Mouse (Mus musculus) forebrain, embryonic 12.5 days (tissue): ENCODE results near the gene Slc6a13. TPM values are rescaled to one million over a fixed set of nuclear protein-coding genes. Genes with fewer than 3 reads are reported as not detected.

Experiments used
- ATAC-seq: fragments of 200-750 bp; cut with Nextera tagmentation; 2 replicates; pipeline ENCODE4 v1.8.0; 2017; ENCODE audit warnings: moderate TSS enrichment; ENCODE audit not compliant: low FRiP score
- H3K27ac ChIP-seq: fragments of 300-500 bp; sonication (generic); 2 replicates; pipeline ENCODE4 v1.5.1; 2016; ENCODE audit warnings: mild to moderate bottlenecking
- H3K27me3 ChIP-seq: fragments of 300-500 bp; sonication (generic); 2 replicates; pipeline ENCODE4 v1.6.1; 2016; ENCODE audit warnings: mild to moderate bottlenecking
- H3K36me3 ChIP-seq: fragments of 300-500 bp; sonication (generic); replicated peaks from 2 replicates; pipeline ENCODE4 v1.6.1; 2016; ENCODE audit warnings: mild to moderate bottlenecking
- H3K4me1 ChIP-seq: fragments of 300-500 bp; sonication (generic); 2 replicates; pipeline ENCODE4 v1.6.1; 2016
- H3K4me2 ChIP-seq: fragments of 300-500 bp; sonication (generic); 2 replicates; pipeline ENCODE4 v1.6.1; 2016; ENCODE audit warnings: mild to moderate bottlenecking, moderate library complexity
- H3K4me3 ChIP-seq: fragments of 300-500 bp; sonication (generic); replicated peaks from 2 replicates; pipeline ENCODE4 v1.5.1; 2016; ENCODE audit warnings: mild to moderate bottlenecking
- H3K9ac ChIP-seq: fragments of 300-500 bp; sonication (generic); 2 replicates; pipeline ENCODE4 v1.6.1; 2016; ENCODE audit warnings: mild to moderate bottlenecking
- H3K9me3 ChIP-seq: fragments of 300-500 bp; sonication (generic); 2 replicates; pipeline ENCODE4 v1.6.1; 2016
- WGBS: fragments of 180-500 bp; shearing (Covaris S2); methylation state at CpG from one replicate; pipeline ENCODE4 v1.1.7; 2016; 5-methylcytosine and 5-hydroxymethylcytosine counted together
- polyA plus RNA-seq: library from polyadenylated mRNA; unstranded; fragments of >200 nt; fragmentation: Nextera tagmentation; extraction: Ambion mirVana; gene quantifications from 2 replicates; pipeline ENCODE4 v1.2.1, GENCODE M21; 2016

Gene Slc6a13
- polyA plus RNA-seq, 1 experiment from 2014 or later, result 1.6 TPM

GRCm38 (mm10) chr6:121300504-121300903 is 477 bp downstream of the Slc6a13 start:
- H3K4me2 ChIP-seq, result no peak overlapping the region
- H3K36me3 ChIP-seq, result no peaks in the 10 kb centered on the region
- ATAC-seq, result no peak
- peaks cover 4% of the 10 kb centered on the region; the same call in 1 of the 2 replicates for H3K27me3 ChIP-seq
- H3K4me3 ChIP-seq, result no peak overlapping the region
- no peak overlapping the region for H3K9ac ChIP-seq
- peaks cover 8% of the 10 kb centered on the region for H3K4me1 ChIP-seq
- WGBS, result 73% methylated on average over 9 of the region's 9 CpGs
- H3K9me3 ChIP-seq, result no peaks in the 10 kb centered on the region
- no peak overlapping the region for H3K27ac ChIP-seq

DNA sequence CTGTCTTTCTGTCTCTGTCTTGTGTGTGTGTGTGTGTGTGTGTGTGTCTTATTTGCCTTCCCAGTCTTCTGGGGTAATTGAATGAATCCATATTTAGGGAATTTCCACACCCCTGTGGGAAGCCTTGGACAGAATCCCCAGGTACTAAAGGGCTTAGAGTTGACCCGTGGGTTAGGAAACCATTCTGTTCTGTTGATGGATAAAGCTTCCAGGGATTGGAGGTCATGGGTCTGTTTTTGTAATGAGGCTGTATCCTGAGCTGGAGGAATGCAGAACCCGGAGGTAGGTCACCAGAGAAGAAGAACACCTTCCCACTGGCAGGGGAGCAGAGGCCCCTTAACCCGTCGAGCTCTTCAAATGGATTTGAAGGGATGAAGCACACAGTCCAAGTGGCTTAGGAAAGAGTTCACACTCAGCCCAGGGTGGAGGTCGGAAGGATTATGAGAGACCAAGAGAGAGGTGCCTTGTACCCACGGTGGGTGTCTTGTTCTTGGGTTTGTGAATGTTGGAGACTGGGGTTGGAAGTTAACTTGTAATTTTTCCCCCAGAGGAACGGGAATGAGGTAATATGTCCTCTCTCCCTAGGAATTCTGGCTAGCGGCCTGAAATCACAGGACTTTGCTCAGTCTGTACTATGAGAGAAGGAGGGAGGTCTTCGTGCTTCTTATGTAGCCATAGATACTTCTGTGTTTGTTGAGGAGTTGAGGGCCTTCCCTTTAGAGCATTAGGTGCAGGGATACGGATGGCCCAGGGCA is 3.6 kb downstream of the Slc6a13 start:
- Histone ChIP-seq H3K9ac (no peak overlapping the region), H3K9me3 (no peaks in the 10 kb centered on the region), H3K4me2 (no peak overlapping the region), H3K27me3 (peaks cover 4% of the 10 kb centered on the region; the same call in 1 of the 2 replicates), H3K27ac (no peak overlapping the region), H3K36me3 (no peaks in the 10 kb centered on the region), H3K4me1 (peaks cover 8% of the 10 kb centered on the region), H3K4me3 (no peak overlapping the region)
- ATAC-seq, result no peak
- WGBS, result 73% methylated on average over 10 of the region's 10 CpGs

DNA sequence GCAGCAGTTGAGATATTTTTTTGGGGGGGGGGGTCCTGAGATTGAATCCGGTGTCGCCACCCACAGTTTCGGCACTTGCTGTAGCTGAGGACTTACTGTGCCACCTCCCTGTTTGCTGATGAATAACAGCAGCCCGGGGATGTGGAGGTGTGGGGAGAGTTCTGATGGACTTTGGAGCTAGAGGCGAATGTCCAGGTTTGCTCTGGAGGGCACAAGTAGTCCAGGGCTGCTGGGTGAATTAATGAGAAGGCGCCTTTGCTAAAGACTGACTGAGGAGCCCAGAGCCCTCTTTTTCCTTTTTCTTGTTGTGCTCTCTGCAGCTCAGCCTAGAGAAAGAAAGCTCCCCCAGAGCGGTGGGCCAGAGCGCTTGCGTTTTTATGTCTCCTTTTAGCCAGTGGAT is 4.6 kb downstream of the Slc6a13 start:
- ATAC-seq, result no peak
- peaks cover 8% of the 10 kb centered on the region for H3K4me1 ChIP-seq
- no peak overlapping the region for H3K9ac ChIP-seq
- H3K4me2 ChIP-seq, result no peak overlapping the region
- 83% methylated on average over 9 of the region's 9 CpGs for WGBS
- H3K4me3 ChIP-seq, result no peak overlapping the region
- H3K27me3 ChIP-seq, result peaks cover 4% of the 10 kb centered on the region; the same call in 1 of the 2 replicates
- H3K36me3 ChIP-seq, result no peaks in the 10 kb centered on the region
- no peak overlapping the region for H3K27ac ChIP-seq
- H3K9me3 ChIP-seq, result no peaks in the 10 kb centered on the region

- Histone ChIP-seq H3K4me2 (no peak overlapping the region), H3K4me1 (no peaks in the 10 kb centered on the region), H3K27me3 (peaks cover 1% of the 10 kb centered on the region; the same call in 1 of the 2 replicates), H3K4me3 (no peak overlapping the region), H3K27ac (no peak overlapping the region), H3K9me3 (no peaks in the 10 kb centered on the region), H3K9ac (no peak overlapping the region), H3K36me3 (no peaks in the 10 kb centered on the region)
- ATAC-seq, result no peak
- WGBS, result 88% methylated on average over 3 of the region's 3 CpGs
Observed at GRCm38 (mm10) chr6:121305571-121305970, 5.5 kb downstream of the Slc6a13 start.

DNA sequence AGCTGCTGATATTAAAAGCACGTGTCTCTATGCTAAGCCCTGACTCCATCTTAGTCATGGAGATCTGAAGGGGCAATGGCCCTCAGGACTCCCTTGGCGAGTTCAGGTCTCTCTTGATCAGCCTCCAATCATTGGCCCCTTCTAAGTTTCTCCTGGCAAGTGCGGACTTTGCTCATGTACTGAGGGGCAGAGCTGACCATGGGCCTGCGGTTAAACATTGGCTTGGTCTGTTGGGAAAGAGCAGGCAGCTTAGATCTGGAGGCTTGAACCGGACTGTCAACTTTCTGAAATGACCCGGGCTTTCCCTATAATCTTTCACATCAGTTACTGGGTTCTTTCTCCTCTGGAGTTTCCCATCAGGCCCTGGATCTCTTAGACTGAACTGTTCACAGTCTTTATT is 11.0 kb downstream of the Slc6a13 start:
- Histone ChIP-seq H3K9ac (no peak overlapping the region), H3K4me1 (no peaks in the 10 kb centered on the region), H3K4me3 (no peak overlapping the region), H3K9me3 (no peaks in the 10 kb centered on the region), H3K4me2 (no peak overlapping the region), H3K27me3 (no peaks in the 10 kb centered on the region), H3K36me3 (no peaks in the 10 kb centered on the region), H3K27ac (no peak overlapping the region)
- ATAC-seq, result no peak
- WGBS, result 92% methylated on average over 6 of the region's 6 CpGs

DNA sequence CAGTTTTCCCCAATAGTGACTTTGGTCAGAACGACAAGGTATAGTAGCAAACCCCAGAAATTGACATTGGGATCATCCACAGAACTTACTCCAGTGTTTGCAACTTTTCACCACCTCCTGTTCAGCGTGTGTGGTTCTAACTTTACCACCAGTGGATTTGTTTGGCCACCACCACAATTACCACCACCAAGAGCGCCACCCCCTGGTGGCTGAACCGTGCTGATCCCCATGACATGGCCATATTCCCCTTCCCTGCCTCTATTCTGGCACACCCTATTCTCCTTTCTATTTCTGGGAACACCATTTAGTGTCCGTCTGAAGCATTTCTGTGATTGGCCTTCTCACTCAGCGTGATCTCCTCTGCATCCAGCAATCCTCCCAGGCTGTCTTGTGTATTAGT is 19.1 kb downstream of the Slc6a13 start:
- no peaks in the 10 kb centered on the region for H3K9me3 ChIP-seq
- no peak for ATAC-seq
- no peak overlapping the region for H3K4me3 ChIP-seq
- H3K4me2 ChIP-seq, result no peak overlapping the region
- H3K9ac ChIP-seq, result no peak overlapping the region
- no peak overlapping the region for H3K27ac ChIP-seq
- no peaks in the 10 kb centered on the region for H3K4me1 ChIP-seq
- H3K27me3 ChIP-seq, result no peaks in the 10 kb centered on the region
- 68% methylated on average over 6 of the region's 6 CpGs for WGBS
- H3K36me3 ChIP-seq, result no peaks in the 10 kb centered on the region

DNA sequence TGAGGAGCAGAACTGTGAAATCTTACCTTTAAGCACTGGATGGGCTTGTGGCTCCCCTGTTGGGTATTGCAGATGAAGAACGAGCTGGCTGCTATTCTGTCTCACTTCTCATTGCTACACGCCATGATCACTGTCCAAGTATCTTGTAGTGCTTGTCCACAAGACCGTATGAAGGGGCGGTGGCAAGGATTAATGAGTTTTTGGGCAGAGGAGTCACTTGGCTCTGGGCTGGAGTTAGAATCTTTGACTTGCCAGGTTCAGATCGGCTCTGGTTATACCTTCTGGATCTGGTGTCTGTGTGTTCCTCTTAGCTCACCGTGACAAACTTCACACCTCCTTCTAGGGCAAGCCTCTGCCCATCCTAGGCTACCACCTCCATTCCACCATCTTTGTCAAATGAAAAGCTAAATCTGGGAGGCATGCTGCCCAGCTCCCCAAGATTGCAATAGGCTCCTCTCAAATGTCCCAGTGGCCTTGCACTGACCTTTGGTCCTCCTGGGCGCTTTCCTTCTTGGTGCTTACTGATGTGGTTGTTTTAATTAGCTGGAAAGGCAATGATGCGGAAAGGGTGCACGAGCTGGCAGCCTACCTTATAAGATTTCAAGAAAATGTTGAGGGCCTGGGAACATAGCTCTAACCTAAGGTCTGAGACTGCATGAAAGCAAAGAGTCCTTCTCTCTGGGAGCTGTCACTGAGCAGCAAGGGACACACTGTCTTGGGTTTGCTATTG is 22.5 kb downstream of the Slc6a13 start:
- Histone ChIP-seq H3K36me3 (no peaks in the 10 kb centered on the region), H3K27me3 (no peaks in the 10 kb centered on the region), H3K27ac (no peak overlapping the region), H3K9me3 (no peaks in the 10 kb centered on the region), H3K4me1 (no peaks in the 10 kb centered on the region), H3K4me3 (no peak overlapping the region), H3K4me2 (no peak overlapping the region), H3K9ac (no peak overlapping the region)
- 85% methylated on average over 9 of the region's 9 CpGs for WGBS
- no peak for ATAC-seq

DNA sequence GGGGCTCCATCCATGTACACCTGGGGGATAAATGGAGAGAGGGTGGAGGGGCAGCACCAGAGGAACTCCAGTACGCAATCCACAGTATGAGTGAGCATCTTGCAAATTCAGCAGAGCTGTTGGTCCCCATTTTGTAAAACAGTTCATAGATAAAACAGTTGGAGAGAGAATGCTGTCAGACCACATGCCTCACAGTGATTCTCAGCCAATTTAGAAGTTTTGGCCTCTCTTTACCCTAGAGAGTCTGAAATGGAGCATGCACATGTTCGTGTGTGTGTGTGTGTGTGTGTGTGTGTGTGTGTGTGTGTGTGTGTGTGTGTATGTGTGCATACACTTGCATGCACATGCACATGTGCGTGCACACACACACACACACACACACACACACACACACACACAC is 25.3 kb downstream of the Slc6a13 start:
- no peak for ATAC-seq
- Histone ChIP-seq H3K9ac (no peak overlapping the region), H3K27ac (no peak overlapping the region), H3K4me1 (peaks cover 10% of the 10 kb centered on the region), H3K36me3 (no peaks in the 10 kb centered on the region), H3K4me3 (no peak overlapping the region), H3K27me3 (no peaks in the 10 kb centered on the region), H3K9me3 (no peaks in the 10 kb centered on the region), H3K4me2 (no peak overlapping the region)
- WGBS, result 92% methylated on average over 1 of the region's 3 CpGs

GRCm38 (mm10) chr6:121325740-121326139 is 25.7 kb downstream of the Slc6a13 start:
- ATAC-seq, result no peak
- Histone ChIP-seq H3K4me3 (no peak overlapping the region), H3K4me2 (no peak overlapping the region), H3K36me3 (no peaks in the 10 kb centered on the region), H3K4me1 (peaks cover 11% of the 10 kb centered on the region), H3K27ac (no peak overlapping the region), H3K9ac (no peak overlapping the region), H3K9me3 (no peaks in the 10 kb centered on the region), H3K27me3 (no peaks in the 10 kb centered on the region)
- 82% methylated on average over 9 of the region's 9 CpGs for WGBS

DNA sequence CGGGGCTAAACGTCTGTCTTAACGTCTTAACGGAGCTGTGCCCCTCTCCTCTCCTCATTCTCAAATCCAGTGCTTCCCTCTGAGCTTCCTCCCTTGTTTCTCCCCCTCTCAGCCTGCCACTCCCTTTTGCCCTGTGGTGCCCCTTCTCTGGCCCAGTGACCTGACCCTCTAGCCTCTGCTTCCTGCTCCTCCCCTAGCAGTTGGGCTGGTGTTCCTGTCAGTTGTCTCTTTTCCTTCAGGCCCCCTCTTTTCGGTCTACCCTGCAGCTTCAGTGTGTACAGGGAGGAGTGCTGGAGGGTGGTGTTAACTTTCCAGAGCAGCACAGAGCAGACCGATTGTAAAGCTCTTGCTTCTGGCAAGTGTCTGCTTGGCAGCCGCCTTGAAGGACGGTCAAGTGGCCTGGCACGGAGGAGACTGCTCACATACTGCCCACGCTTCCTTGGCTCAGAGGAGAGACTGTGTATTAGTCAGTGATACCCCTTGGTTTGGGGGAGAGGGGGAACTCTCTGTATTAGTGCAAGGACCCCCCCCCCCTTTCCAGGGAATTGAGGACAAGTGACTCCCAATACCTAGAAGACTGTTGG is 26.6 kb downstream of the Slc6a13 start:
- no peak for ATAC-seq
- H3K4me3 ChIP-seq, result no peak overlapping the region
- no peak overlapping the region for H3K9ac ChIP-seq
- WGBS, result 78% methylated on average over 10 of the region's 10 CpGs
- no peak overlapping the region for H3K4me2 ChIP-seq
- H3K9me3 ChIP-seq, result no peaks in the 10 kb centered on the region
- no peaks in the 10 kb centered on the region for H3K36me3 ChIP-seq
- H3K4me1 ChIP-seq, result peaks cover 11% of the 10 kb centered on the region
- H3K27ac ChIP-seq, result no peak overlapping the region
- H3K27me3 ChIP-seq, result no peaks in the 10 kb centered on the region

- Histone ChIP-seq H3K4me1 (peaks cover 11% of the 10 kb centered on the region), H3K36me3 (no peaks in the 10 kb centered on the region), H3K27me3 (no peaks in the 10 kb centered on the region), H3K4me2 (no peak overlapping the region), H3K9ac (no peak overlapping the region), H3K9me3 (no peaks in the 10 kb centered on the region), H3K4me3 (no peak overlapping the region), H3K27ac (no peak overlapping the region)
- 53% methylated on average over 9 of the region's 9 CpGs for WGBS
- no peak for ATAC-seq
Observed at GRCm38 (mm10) chr6:121328417-121328884, 28.4 kb downstream of the Slc6a13 start.

DNA sequence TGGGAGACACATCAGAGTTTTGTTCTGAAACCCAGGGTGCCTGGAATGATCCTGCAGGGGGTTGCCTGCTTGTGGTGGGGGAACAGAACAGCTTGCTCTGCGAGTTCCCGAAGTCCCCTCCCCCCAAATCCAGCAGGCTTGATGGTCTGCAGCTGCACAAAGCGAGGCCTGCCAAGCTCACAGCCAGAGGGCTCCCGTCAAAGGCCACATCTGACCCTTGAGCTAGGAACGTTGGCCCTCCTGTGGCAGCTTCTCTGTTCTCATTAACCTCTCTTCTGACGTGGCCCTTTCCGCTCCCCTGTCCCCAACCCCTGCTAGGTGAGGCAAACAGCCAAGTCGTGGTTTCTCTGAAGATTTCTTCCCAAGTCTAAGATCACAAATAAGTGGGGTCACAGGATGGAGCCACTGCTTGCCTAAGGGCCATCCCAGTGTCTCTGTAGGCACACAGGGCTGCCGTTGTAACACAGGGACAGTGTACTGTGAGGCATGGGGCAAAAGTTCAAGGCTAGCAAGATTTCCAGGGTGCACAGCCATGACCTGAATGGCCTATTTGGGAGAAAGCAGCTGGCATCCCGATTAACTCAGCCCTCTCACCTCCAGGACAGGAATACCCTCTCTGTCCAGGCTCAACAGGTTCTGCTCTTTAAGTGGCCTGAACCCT is 30.0 kb downstream of the Slc6a13 start:
- no peaks in the 10 kb centered on the region for H3K9me3 ChIP-seq
- peak; percentile 56; the same call in 1 of the 2 replicates for ATAC-seq
- H3K36me3 ChIP-seq, result no peaks in the 10 kb centered on the region
- H3K9ac ChIP-seq, result no peak overlapping the region
- H3K4me3 ChIP-seq, result no peak overlapping the region
- peaks cover 11% of the 10 kb centered on the region for H3K4me1 ChIP-seq
- H3K4me2 ChIP-seq, result no peak overlapping the region
- H3K27me3 ChIP-seq, result no peaks in the 10 kb centered on the region
- 7% methylated on average over 10 of the region's 10 CpGs for WGBS
- H3K27ac ChIP-seq, result 0 out of 2 replicates have a peak overlapping the region, but pooled peaks have one; percentile 36
